Mouse (Mus musculus) CH12.LX (cell line): ENCODE measurements around the gene Ptprr.

Source experiments
- CHD2 ChIP-seq: IDR thresholded peaks from 2 replicates; pipeline ENCODE4 v1.6.1; 2011; ENCODE audit warnings: low read length, improper control_type of control experiment
- CTCF ChIP-seq, 2 experiments: IDR thresholded peaks in 1 of 2; conservative IDR thresholded peaks in 1 of 2; 2 replicates each; pipeline ENCODE4 v1.5.1; 2011 to 2012; ENCODE audit warnings: low read depth in 2 of 2, low read length in 2 of 2, improper control_type of control experiment in 1 of 2, inconsistent platforms in 1 of 2, mild to moderate bottlenecking in 1 of 2, moderate library complexity in 1 of 2
- E2F4 ChIP-seq: IDR thresholded peaks from 2 replicates; pipeline ENCODE4 v1.6.1; 2011; ENCODE audit warnings: low read depth, low read length, improper control_type of control experiment; ENCODE audit not compliant: insufficient replicate concordance
- NELFE ChIP-seq: IDR thresholded peaks from 2 replicates; pipeline ENCODE4 v1.6.1; 2011; ENCODE audit warnings: low read depth, low read length, improper control_type of control experiment
- POLR2A ChIP-seq: IDR thresholded peaks from 2 replicates; pipeline ENCODE4 v1.6.1; 2011; ENCODE audit warnings: low read depth, mild to moderate bottlenecking, improper control_type of control experiment, low read length
- POLR2AphosphoS2 ChIP-seq: IDR thresholded peaks from 2 replicates; pipeline ENCODE4 v1.6.1; 2011; ENCODE audit warnings: low read depth, low read length, improper control_type of control experiment
- SMC3 ChIP-seq: IDR thresholded peaks from 2 replicates; pipeline ENCODE4 v1.6.1; 2011; ENCODE audit warnings: low read depth, low read length, improper control_type of control experiment
- TCF12 ChIP-seq: IDR thresholded peaks from 2 replicates; pipeline ENCODE4 v1.6.1; 2014; ENCODE audit warnings: low read depth, mild to moderate bottlenecking, inconsistent platforms, low read length, improper control_type of control experiment
- ZMIZ1 ChIP-seq: IDR thresholded peaks from 2 replicates; pipeline ENCODE4 v1.6.1; 2012; ENCODE audit warnings: low read depth, mild to moderate bottlenecking, inconsistent platforms, low read length, improper control_type of control experiment

DNA sequence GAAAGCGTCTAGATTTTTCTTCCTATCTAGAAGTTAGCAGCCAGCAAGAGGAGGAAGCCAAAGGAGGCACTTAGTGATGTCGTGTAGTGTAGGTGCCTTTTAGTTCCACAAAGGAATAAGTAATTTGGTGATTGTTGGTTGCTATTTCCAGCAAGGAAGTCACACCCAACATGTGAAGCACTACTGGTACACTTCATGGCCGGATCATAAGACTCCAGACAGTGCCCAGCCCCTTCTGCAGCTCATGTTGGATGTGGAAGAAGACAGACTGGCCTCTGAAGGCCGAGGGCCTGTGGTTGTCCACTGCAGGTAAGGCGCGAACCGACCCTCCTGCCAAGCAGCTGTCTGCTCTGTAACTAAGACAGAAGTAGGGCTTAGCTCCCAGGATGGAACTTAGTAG, 234.7 kb downstream of the Ptprr start:
- TF ChIP-seq CTCF (conservative IDR thresholded peaks at IDR 0.05 in 1 of 2, IDR thresholded peaks at IDR 0.05 in 1 of 2; ENCODE audit: low read depth in 2 of 2, low read length in 2 of 2) (no peak), POLR2AphosphoS2 (no peak), TCF12 (no peak), CHD2 (no peak), POLR2A (no peak), ZMIZ1 (no peak), SMC3 (no peak), NELFE (no peak), E2F4 (no peak)
